Mouse (Mus musculus) testis, postnatal 14 days (tissue): ENCODE measurements around the gene Zbtb44.
"Not testable (repeated sequence)": the region's sequence is repeated elsewhere in the genome, so short reads cannot be mapped to it uniquely, and the experiment has no call there.

Source experiments
- DNase-seq: peaks from one replicate; pipeline ENCODE4 v3.0.0; 2021; ENCODE audit warnings: low spot score

Gene Zbtb44

DNA sequence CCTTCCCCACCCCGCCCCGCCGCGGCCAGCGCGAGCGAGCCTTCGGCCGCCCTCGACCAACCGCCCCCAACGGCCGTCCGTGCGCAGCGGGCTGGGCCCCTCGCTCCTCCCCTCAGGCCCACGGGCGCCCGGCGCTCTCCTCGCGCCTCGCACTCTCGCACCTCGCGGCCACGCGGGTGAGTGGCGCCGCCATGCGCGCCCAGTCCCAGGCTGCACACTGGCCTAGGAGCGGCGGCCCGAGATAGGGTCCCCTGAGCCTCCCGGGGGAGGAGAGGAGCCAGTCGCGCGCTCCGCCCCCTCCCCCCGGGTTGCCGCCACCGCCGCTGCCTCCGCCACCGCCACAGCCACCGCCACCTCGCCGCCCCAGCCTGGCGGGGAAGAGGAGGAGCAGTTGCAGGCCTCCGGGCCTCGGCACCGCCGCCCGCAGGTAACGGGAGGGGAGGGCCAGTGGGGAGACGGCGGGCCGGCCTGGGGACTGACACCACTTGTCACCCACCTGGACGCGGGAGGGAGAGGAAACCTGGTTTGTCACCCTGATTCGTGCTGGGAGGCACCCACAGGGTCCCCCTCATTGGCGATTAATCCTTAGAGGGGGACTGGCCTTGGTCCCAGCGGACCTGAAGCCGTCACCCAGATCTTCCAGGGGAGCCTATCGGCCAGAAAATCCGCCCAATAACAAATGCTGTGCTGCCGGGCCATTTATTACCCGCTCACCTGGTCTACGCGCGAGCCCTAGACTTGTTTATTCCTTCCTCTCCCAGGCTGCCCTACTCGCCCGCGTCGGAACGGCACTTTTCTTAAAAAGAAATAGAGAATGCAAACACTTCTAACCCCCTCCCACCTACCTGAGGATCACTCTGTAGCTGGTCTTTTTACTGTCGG lies at the start of gene Zbtb44:
Zbtb44 (plus strand) TSS at position 113 of the 882 bp plus-strand sequence.
- DNase-seq, result no peak

DNA sequence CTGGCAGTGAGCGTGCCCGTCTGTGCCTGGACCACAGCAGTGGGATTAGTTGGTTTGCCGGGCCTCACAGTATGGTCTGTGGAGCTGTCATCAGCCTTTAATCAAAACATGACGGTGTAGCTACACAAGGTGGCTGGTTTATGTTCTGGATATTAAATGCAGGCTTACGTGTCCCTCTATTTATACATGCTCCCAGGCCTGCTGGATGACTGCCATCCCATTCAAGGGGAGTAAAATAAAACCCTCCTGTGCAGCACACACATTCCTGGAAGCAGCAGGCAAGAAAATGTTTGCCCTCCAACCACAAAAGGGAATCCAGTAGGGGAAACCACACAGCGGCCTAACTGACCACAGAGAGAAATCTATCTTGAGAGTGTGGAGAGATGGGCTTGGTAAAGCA lies 44.7 kb upstream of the Zbtb44 start:
- DNase-seq, result no peak

DNA sequence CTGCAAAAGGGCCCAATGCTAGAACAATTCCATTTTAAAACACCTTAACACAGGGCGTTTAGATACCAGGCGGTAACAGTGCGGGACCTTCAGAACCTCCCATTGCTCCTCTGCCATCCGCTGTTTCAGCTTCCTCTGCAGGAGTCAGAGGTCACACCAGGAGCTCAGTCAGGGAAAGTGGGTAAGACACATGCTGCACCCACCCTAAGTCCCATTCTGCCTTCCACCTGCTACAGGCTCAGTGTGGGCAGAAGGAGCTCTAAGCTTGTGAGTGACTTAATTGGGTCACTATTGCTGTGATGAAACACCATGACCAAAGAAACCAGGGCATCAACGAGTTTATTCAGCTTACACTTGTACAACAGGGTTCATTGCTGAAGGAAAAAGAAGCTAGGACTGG lies 37.3 kb upstream of the Zbtb44 start:
- no peak for DNase-seq

DNA sequence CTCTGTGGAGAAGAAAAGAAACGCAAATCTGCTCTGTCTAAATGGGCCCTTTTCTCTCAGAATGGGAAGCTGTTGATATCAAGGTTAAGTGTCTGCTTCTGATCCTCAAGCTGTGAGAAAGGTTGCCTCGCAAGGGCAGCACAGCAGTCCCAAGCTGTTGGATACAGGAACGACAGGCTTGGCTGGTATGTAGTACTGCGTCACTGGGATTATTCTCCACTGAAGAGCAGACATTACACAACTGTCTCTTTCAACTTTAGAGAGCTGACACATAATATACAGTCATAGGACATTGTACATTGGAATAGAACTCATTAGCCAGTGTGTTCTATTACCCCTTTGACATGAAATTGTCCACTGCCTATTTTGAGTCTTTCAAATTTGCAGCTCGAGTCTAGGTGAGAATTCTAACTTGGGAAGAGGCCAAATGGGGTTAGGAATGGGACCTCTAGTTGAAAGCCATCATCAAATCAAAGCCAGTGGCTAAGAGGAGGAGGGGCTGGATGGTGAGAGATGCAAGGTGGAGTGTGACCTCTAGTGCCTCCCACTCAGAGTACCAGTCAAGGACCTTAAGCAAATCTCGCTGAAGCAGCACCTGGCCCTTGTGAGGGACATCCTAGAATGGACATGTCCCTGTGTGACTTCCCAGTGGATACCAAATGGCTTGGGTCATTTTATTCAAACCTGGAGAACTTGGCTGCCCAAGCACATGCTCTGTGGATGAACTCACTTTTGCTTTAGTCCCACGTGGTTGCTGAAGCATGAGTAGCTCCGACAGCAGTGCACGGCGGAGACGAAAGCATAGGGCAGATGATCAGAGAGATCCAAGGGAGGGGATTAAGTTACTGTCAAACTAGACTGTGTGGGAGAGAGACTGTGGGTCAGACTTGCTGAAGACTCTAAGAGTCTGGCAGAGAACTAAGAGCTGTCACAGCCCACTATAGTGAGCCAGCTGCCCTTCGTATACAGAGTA lies 33.6 kb upstream of the Zbtb44 start:
- DNase-seq, result no peak

DNA sequence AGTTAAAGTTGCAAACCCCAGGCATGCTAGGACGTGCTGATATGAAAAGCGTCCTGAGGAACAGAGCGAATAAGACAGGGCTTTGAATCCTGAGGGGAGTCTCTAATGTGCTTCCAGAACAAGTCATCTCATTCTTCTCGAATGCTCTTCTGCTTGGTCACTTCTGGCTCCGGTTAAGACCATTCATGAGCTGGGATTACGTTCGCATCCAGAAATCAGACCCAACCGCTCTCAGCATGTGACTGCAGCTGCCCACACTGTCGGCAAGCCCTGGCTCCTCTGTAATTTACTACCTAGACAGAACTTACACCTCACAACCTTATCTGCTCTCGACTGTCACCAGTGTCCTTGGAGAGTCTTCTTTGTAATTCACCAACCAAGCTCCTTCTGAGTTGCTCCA lies 29.8 kb upstream of the Zbtb44 start:
- no peak for DNase-seq

DNA sequence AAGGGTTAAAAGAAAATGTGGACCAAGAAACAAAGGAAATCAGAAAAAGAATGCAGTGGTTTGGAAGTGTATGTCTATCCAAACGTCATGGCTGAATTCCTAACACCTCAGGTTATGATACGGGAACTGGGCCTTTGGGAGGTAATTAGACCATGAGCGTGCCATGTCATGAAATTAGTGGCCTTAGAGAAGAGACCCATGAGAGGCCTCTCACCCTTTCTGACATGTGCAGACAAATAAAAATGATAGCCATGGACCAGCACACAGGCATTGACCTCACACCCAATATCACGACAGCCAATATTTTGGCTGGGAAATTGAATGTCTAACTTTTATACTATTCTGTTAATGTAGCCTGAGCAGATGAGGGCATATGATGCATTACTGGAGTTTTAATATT lies 27.9 kb upstream of the Zbtb44 start:
- DNase-seq, result no peak

DNA sequence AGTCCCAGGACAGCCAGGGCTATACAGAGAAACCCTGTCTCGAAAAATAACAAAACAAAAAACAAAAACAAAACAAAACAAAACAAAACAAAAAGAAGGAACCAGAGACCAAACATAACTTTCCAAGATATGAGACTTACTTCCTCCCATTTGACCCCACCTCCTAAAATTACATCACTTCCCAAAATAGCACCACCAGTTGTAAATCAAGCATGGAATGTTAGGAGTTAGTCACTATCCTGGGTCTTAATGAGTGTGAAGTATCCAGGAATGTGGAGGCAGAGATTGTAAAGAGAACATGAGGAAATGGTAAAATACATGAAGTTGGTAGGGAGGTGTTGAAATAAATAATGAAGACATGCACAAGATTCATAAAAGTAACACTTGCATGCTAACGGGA lies 21.1 kb upstream of the Zbtb44 start:
- no peak for DNase-seq

DNA sequence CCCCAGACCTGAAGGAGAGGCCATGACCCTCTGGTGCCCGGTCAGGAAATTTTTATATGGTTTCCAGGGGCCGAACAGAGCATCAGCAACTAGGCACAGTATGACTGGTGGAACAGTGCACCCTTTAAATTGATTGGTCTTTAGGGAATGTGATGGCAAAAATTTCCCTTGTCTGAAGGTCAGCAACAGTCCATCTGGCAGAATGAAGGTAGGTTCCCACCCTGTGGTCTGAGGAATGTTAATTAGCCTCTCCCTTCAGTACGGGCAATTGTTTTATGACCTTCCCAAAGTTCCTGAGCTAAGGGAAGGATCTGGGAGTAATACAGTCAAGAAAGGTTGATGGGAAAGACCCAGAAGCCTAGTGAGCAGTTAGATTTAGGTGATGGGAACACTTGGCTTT lies 20.4 kb upstream of the Zbtb44 start:
- no peak for DNase-seq

DNA sequence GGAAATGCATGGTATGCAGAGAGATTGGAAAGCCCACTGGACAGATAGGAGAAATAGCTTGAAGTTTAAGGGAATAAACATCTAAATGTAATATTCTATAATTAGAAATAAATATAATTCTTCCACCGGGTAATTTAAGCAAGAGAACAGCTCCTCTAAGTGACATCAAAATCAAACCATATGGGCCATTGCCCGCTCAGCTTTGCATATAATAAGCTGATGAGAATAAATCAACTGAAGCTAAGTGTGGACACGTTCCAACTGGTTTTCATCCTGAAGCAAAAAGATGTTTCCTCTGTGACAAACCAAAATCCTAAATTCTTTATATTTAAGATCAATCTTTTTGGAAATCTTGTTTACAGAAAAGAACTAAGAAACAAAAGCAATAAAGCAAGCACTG lies 19.7 kb upstream of the Zbtb44 start:
- DNase-seq, result no peak

DNA sequence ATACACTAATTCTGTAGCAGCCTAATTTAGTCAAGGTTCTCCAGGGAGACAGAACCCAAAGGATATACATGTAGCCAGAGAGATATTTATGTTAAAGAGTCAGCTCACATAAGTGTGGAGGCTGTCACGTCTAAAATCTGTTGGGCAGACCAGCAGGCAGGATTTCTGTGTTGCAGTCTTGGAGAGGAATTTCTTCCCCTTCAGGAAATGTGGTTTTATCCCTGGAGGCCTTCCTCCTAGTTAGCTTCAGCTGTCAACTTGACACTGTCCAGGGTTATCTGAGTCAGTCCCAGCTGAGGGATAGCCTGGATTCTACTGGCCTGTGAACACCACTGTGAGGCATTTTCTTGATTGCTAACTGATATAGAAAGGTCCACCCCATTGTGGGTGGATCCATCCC lies 18.9 kb upstream of the Zbtb44 start:
- DNase-seq, result no peak

DNA sequence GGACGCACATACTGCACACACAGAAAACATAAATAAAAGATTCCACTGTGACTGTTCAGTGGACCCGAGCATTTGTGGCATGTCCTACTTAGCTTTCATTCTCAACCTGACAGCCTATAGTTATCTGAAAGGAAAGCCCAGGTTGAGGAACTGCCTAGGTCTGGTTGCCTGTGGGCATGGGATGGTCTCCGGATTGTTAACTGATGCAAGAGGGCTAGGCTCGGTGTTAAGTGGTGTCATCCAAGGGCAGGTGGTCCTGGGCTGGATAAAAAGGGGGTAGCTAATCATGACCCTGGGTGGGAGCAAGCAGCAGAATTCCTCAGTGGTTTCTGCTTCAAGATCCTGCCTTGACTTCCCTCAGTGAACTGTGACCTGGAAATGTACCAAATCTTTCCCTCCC lies 17.8 kb upstream of the Zbtb44 start:
- DNase-seq, result no peak

DNA sequence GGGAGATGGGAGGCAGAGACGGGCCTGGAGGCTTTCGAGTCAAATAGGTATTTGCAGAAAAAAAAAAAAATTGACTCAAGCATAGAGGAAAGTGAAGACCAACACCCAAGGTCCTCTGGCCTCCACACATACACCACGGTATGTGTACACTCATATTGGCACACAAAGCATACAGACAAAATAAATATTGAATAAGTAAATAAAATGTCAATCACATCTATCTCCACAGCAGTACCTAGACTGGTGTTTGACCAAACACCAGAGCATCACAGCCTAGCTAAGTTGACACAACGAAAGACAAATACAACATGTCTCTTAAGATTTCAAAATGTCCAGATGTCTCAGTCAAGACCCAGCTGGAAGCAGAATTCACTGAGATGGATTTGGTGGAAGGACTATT lies 17.0 kb upstream of the Zbtb44 start:
- no peak for DNase-seq

DNA sequence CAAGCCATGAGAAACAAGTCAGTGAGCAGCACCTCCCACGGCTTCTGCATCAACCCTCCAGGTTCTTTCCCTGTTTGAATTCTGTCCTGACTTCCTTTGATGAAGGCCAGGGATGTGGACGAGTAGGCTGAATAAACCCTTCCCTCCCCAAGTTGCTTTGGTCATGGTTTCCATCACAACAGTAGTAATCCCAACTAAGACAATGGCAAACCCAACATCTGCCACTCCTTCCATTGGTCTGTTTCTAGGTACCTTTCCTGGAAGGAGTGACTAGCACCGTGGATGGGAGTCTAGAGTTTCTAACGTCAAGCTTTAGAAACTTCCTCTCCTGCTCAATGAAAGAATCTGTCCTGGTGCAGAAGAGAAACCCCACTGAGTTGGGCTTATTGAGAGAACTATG lies 12.8 kb upstream of the Zbtb44 start:
- no peak for DNase-seq

DNA sequence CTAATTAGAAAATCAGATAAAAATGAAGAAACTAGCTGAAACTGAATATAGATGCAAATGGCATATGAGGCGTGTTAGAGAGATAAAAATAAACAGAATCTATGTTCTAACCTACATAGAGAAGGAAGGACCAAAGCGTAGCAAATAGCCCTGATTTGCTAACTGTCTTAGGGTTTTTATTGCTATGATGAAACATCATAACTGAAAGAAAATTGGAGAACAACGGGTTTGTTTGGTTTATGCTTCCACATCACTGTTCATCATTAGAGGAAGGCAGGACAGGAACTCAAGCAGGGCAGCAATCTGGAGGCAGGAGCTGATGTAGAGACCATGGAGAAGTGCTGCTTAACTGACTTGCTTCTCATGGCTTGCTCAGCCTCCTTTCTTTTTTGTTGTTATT lies 12.3 kb upstream of the Zbtb44 start:
- no peak for DNase-seq

DNA sequence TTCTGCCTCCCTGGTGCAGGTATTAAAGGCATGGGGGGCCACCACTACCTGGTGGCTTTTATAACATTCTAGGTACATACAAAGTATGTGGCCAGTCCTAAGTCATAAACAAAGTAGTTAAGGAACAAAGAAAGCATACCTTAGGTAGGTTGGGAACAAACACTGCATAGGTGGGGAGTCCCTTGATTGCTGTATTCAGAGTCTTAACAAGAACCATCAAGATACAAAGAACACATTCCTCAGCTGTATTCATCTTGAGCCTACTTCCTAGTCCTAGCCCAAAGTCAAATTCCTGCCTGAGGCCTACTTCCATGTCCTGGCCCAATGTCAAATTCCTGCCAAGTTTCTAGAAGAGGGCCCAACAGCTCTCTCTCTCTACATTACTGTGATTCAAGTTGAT lies 11.7 kb upstream of the Zbtb44 start:
- no peak for DNase-seq

DNA sequence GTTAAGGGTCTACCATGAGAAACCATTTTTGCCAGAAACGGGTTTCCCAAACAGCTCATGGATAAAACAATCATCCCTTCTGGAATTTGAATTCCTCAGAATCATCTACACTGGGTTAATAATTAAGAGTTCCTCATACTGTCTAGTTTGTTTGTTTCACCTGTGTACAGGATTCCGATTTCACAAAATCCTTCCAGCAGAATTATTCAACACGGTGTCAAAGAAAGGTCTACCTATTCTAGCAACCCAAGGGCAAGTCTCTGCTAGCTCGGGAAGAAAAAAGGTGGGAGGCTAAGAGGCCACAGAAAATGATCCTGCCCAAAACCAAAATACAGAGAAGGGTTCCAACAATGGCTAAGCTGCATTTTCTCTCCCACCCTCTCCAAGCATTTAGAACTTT lies 2.2 kb upstream of the Zbtb44 start:
- DNase-seq, result no peak

DNA sequence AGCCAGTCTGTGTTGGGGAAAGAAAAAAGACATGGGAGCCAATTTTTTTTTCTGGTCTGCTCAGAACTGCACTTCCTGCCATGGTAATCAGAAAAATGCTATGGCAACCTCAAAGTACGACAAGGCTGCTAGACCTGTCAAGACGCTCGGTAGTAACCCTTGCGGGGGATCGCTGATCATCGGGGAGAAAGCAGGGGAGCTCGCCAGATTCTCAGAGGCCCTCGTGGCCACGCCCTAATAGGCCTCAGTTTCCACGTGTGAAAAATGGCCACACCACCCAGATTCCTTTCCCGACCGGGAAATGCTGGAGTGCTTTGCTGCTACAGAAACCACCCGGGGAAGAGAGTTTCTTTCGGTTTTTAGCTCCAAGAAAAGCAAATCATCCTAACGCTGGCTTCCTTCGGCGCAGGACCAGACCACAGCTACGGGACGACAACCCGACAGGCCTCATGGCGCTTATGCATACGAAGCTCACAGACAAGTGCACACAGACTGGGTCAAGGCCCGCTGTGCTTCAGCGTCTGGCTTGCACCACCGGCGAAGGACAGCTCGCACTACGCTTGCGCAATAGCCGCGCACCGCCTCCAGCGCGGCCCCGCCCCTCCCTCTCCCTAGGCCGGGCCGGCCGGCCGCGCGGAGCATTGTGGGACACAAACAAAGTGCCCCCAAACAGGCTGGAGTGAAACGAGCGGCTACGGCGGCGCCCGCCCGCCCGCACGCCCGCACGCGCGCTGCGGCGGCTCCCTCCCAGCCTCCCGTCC lies 513 bp upstream of the Zbtb44 start:
- DNase-seq, result peak; percentile 95

DNA sequence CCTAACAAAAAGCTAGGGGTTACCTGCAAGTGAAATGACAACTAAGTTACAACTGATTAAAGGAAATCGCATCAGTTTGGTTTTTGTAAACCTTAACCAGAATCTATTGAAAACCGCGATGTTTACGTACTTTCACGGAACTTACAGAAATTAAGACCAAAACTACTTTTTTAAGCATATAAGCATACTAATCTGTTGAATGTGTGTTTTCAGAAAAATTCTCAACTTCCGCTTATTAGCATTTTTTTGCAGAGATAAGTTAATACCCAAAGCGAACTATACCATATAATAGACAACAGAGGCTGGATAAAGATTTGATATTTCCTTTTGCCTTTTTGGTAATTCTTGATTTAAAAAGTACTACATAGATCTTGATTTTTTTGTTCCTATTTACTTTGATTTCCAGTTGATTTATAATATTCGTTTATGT lies 985 bp downstream of the Zbtb44 start:
- no peak for DNase-seq

DNA sequence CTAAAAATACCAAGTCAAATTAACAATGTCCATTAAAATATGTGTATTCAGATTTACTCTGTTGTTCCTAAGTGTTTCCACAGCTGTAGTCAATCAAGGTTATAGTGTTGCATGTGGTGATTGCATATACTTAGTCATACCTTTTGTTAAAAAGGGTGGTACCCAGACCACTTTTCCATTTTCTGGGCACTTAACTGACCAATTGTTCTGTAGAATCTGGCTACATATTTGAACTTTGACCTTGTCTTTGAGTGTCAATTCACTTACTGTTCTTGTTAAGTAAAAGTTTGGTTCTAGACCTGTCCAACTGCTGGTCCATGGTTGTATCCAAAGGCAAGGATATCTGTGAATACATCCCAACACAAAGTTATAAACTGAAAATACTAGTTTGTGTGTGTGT lies 2.1 kb downstream of the Zbtb44 start:
- no peak for DNase-seq

DNA sequence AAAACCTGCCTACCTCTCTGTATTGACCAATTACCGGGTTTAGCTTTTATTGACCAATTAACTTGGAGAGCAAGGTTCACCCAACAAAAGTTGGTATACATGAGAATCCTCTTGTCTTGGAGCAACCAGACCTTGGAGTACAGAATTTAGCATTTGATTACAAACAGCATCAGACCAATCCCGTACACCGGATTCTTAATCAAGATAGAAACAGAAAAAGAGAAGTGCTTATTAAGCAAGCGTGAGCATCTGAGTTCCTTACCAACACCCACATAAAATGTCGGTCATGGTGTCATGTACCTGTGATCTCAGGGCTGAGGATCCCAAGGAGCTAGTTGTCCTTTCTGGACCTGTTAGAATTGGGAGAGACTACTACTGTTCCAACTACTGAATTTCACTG lies 19.8 kb downstream of the Zbtb44 start:
- DNase-seq, result no peak

DNA sequence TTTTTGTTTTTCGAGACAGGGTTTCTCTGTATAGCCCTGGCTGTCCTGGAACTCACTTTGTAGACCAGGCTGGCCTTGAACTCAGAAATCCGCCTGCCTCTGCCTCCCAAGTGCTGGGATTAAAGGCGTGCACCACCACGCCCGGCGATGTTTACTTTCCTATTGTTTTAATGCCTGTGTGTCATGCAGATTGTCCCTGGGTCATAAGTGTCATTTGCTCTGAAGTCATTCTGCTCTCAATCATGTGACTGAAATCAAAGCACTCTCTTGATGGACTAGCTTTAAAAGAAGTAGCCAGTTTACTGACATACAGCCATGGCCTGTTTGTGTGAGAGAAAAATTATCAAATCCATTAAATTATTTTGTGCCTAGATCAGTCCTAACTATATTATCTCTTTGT lies 21.1 kb downstream of the Zbtb44 start:
- not testable (repeated sequence) for DNase-seq

DNA sequence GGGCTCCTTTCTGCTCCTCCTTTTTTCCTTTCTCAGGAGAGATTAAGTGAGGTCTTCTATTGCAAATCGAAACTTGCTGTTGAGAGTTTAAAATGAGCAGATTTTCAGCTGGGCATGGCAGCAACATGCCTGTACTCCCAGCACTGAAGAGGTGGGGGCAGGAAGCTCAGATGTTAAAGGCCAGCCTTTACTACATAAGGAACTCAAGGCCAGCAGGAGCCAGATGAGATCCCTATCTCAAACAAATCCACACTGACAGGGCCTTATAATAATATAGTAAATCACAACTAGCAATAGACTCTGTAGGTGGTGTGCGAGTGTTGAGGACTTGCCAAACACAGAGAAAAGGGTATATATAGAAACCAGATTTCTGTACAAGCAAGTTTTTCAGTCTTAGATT lies 28.3 kb downstream of the Zbtb44 start:
- DNase-seq, result no peak
